Mouse (Mus musculus): Measurements from ENCODE around the gene Rbfox2. TPM values are rescaled to one million over a fixed set of nuclear protein-coding genes. Genes with fewer than 3 reads are reported as not detected.

The Rbfox2 gene
- total RNA-seq, 1 experiment from 2014 or later = 2.1 TPM

DNA sequence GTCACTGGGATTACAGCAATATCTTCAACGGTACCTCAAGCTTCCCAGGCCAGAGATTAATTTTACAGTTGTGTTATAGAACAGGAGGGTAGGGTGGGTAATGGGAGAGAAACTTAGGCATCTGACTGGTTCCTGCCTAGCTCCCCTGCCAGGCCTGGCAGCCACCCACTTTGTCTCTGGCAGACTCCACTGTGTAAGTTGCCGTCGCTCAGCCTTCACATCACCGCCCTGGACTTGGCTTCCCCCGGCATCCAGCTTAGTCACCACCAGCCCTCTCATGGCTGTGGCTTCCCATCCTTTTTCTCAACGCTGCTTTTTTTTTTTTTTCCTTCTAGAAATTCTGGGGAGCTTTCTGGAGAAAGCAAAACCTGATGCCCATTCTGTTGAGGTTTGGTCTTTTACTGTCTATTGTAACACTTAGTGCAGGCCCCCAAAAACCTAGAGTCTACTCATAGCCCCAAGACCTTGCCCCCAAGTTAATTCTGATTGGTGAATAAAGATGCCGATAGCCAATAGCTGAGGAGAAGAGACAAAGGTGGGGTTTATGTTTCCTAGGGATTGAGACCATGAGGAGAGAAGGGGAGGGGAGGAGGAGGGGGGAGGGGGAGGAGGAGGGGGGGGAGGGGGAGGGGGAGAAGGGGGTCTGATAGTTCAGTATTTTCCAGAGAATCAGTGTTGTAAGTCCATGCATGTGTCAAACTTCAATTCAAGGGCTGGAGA lies 25.6 kb upstream of the Rbfox2 start:
- no peak for ATAC-seq (replicated peaks; ENCODE audit: low read depth, poor library complexity, severe bottlenecking)

DNA sequence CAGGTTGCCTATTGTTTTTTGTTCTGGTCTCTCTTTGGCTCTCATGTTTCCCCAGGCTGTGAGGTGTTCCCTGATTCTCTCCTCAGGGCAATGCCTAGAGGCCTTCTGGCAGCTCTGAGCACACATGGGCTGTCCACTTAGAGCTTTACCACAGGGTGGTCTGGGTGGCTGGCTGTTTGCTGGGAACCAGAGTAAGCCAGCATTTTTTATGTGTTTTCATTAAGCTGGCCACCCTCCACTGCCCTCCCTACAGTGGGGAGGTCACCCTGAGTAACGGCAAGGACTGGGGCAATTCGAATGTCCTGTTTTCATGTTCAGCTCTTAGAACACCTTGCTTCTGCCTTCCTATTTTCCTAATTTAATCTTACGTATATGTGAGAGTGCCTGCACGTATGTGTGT lies 24.6 kb upstream of the Rbfox2 start:
- ATAC-seq (replicated peaks; ENCODE audit: low read depth, poor library complexity, severe bottlenecking) = no peak

DNA sequence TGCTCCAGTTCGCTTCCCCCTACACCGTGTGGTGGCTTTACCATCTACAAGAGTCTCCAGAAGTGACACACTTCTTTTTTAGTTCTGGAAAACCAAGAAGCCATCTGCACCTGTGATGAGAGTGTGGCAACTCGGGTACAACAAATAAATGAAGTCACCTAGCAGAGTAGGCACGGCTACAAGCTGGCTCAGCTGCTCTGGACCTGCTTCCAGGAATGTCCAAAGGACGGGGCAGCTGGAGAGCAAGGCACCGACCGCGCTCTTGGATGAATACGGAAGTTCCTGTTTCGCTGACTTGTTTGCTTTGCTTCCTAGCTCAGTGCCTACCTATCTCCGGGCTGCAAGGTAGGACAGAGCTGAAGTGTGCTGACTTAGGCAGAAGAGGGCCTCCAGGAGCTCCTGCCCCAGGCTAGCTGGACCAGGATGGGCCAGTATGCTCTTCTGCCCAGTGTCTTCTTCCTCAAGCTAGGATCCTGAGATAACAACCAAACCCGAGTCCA lies 22.9 kb upstream of the Rbfox2 start:
- ATAC-seq (replicated peaks; ENCODE audit: low read depth, poor library complexity, severe bottlenecking) = no peak

DNA sequence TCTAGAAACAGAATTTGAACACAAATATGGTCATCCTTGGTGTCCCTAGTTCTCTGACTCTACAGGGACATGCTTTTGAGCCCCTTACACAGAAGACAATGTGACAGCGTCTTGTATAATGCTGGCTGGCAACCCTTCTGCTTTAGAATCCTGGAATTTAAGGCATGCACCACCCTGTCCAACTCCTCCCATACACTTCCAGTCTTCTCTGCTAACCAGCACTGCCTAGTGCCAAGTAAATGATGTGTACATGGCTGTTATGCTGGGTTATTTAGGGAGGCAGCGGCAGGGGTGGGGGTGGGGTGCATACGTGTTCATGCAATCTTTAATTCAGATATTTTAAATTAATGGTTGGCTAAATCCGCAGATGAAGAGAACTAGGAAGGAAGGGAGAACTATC lies 19.6 kb upstream of the Rbfox2 start:
- no peak for ATAC-seq (replicated peaks; ENCODE audit: low read depth, poor library complexity, severe bottlenecking)

DNA sequence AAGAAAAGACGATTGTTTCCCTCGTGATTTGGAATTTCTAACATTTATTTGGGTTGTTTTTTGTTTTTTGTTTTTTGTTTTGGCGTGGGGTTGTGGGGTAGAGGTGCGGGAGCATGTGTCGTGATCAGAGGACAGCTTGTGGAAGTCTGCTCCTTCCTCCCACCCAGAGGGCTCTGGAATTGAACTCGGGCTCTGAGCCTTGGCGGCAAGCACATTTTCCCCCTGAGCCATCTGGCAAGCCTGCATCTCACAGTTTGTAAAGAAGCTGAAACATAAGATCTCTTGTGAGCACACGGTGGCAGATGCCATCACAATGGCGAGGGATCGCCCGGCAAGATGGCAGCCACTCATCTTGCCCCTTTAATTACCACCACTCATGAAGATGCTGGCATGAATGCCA lies 17.6 kb upstream of the Rbfox2 start:
- ATAC-seq (replicated peaks; ENCODE audit: low read depth, poor library complexity, severe bottlenecking) = no peak

DNA sequence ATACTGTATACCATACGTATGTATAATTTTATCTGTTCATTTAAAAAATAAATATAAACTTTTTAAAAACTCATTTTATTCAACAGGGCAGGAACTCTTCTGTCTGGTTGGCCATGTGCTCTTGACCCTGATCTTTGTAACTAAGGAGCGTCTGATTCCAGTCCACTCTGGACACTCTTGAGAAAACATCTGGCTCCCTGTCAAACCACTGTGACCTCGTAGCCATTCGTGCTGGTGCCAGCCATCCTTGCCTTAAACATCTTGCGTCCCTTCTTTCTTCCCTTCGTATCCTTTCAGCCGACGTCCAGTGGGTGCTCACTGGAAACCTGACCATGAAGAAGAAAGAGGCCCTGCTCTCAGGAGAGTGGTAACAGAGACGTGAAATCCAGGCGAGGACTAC lies 16.4 kb upstream of the Rbfox2 start:
- ATAC-seq (replicated peaks; ENCODE audit: low read depth, poor library complexity, severe bottlenecking) = no peak

DNA sequence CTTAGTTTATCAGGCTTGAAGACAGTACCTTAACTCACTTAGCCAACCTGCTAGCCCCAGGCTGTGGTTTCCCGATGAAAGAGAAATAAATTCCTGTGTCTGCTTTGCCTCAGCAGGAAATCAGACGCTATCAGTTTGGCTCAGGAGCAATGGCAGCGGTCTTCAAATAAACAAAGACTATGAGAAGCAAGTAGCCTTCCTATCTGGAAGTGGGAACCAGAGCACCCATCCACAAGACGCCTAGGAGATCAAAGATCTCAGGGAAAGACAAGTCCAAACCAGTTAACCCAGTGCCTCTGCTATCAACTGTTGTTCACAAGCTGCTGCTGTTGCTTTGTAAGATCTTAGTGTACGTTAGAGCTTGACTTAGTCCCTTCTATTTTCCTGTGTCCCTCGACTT lies 6.9 kb upstream of the Rbfox2 start:
- no peak for ATAC-seq (replicated peaks; ENCODE audit: low read depth, poor library complexity, severe bottlenecking)

DNA sequence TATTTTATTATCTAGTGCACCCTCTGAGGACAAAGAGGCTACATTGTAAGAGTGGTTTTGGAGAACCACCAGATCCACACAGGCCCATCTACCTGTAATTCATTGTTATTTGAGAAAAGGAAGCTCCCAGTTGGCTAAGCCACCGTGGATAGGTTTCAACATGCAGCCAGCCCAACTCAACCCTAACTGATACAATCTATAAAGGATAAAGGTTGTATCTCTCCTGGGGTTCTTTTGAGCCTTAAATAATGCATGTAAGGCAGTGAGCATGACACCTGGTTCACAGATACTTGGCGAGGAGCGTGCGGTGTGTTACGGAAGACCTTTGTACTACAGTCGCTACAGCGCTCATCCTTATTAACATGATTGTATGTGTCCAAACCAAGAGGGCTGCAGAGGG lies 6.0 kb upstream of the Rbfox2 start:
- ATAC-seq (replicated peaks; ENCODE audit: low read depth, poor library complexity, severe bottlenecking) = no peak

DNA sequence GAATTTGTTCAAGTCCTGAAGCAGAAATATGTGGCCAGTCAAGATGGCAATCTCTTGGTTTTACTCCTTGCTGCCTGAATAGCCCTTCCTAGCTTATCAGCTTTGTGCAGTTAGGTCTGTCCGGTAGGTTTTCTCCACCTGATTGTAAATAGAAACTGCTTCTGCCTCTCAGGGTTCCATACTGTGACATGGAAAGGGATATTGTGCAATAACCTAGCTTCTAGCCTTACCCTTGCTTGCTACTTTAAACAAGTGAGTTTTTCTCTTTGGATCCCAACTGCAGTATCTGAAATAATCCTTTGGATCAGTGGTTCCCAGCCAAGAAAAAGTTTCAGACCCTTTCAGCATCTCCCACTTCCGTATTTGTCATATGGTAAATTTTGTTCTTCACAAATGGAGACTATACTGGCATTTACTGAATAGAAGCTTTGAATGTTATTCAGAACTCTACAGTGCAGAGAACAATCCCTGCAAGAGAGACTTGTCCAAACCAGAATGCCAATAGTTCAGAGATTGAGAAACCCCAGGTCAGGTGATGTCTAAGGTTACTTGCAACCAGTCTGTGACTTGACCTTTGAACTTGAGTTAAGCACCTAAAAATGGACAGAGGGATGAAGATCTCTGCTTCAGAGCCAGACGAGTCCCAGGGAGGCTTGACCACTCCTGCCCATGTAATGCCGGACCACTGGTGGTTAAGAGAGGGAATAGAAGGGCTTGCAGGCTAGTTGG lies 1.1 kb upstream of the Rbfox2 start:
- ATAC-seq (replicated peaks; ENCODE audit: low read depth, poor library complexity, severe bottlenecking) = no peak

DNA sequence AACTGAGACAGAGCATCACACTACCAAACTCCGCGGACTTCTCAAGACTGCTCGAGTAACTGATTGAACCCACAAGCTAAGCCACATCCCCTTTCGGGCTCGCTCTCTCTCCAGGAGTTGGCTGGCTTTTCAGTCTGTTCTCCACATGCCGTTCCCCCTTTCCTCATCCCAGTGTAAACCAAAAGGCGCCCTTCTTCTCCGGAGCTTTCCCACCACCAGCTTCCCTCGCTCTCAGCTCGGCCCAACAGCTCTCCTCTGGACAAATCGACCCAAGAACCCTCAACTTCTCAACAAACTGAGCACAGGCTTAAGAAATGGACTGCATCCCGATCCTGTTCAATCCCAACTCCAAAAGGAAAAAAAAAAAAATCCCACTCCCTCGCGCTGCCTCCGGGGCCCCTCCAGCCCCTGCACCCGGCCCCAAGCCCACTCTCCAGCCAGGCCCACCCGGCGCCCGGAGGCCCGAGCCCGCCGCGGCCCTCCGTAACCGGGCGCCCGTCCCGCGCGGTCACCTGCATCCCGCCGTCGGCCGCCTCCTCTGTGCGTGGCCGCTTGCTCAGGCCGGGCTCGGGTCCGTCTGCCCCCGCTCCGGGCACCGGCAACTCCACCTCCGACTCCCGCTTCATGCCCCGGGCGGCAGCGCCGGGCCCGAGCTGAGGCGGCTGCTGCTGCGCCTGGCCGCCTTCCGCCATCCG lies 805 bp downstream of the Rbfox2 start:
- peak; percentile 64 for ATAC-seq (replicated peaks; ENCODE audit: low read depth, poor library complexity, severe bottlenecking)

DNA sequence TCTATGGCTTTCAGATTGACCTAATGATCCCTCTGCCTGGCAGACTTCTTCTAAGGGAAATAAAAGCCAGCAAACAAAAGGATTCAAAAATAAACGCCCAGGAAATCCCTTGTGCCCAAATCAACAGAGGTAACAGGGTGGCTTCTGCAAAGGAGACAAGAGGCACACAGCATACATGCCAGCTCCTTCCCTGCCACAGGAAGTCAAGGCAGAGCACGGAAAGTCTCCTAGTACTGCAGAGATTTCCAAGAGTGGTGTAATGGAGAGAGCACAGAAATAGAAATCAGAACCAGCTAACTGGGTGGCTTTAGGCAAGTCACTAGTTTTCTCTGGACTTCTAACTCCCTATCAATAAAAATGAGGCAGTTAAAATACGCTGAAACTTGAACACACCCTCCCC lies 1.8 kb downstream of the Rbfox2 start:
- no peak for ATAC-seq (replicated peaks; ENCODE audit: low read depth, poor library complexity, severe bottlenecking)

DNA sequence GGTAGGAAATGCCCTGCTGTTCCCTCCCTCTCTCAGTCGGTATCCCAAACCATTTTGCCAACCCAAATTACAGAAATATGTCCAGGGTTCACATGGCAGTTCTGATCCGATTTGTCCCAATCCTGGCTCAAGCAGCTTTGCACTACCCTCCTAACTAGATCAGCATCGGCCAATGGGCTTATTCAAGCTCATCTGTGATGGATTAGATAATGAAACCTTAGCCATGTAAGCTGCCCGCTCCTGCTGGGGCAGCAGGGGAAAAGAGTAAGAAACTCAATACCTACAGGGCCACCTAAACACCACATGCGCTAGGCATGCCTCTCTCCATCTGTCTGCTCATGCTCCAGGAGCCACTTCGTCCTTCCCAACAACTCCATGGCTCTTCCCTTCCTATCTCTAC lies 5.7 kb downstream of the Rbfox2 start:
- no peak for ATAC-seq (replicated peaks; ENCODE audit: low read depth, poor library complexity, severe bottlenecking)

DNA sequence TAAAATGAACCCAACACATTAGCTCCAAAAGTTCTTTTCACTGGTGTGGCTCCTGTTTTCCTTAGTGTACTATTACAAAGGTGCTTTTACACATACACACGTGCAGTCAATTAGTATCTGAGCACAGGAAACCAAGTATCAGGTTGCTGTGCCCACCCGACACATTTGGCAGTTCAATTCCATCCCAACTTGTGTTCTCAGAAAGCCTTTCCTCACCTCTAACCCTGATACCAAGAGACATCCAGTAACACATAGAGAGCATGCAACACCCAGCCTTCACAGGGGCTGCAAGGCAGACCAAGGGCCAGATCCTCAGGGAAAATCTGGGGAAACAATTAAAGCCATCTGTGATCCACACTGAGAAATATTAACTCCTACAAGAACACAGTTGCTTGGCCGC lies 8.2 kb downstream of the Rbfox2 start:
- ATAC-seq (replicated peaks; ENCODE audit: low read depth, poor library complexity, severe bottlenecking) = no peak

DNA sequence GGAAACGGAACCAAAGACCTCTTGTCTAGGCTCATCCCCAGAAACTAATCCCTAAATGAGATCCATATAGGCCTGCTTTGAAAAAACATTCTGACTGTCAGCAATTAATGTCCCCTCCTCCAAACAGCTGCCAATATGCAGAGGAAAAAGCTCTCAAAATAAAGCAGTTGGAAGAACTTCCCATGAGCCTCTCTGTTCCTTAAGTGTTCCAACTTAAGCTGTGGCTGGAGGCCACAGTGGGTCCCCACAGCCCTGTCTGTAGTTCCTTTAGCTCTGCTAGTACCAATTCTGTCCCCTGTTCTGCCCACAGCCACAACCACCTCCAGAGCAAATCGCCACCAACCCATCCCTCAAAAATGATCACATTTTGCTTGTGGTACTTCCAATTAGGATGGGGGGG lies 10.2 kb downstream of the Rbfox2 start:
- no peak for ATAC-seq (replicated peaks; ENCODE audit: low read depth, poor library complexity, severe bottlenecking)

DNA sequence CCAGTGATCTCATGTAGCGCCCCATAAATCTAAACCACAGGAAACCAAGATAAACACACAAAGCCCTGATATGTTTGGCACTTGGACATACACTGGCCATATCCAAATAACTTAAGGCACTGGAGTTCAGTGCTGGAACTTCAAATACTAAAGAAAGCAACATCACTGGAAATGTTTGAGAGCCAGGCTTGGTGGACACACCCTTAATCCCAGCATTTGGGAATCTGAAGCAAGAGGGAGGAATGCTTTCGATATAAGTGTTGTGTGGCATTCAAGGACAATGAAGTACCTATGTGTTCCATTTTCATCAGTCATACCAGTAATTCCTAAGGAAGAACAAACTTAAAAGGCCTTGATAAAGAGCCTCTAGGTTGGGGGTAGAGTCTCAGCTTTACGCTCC lies 13.3 kb downstream of the Rbfox2 start:
- no peak for ATAC-seq (replicated peaks; ENCODE audit: low read depth, poor library complexity, severe bottlenecking)

DNA sequence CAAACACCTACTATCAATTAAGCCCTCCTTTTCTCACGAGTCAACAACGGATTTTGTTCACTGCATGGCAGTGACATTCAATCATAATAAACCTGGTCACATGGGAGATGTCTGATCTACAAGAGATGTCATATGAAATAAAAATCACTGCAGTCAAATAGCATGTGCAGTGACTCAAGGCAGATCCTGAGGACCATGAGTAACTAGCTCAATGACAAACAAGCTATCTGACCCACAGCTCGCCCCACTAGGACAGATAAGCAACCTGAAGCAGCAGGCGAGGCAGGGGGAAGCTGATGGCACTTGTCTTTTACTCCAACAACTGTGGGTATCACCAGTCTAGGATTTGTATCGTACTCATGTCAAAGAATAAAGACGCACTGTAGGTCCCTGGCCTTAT lies 14.4 kb downstream of the Rbfox2 start:
- no peak for ATAC-seq (replicated peaks; ENCODE audit: low read depth, poor library complexity, severe bottlenecking)

DNA sequence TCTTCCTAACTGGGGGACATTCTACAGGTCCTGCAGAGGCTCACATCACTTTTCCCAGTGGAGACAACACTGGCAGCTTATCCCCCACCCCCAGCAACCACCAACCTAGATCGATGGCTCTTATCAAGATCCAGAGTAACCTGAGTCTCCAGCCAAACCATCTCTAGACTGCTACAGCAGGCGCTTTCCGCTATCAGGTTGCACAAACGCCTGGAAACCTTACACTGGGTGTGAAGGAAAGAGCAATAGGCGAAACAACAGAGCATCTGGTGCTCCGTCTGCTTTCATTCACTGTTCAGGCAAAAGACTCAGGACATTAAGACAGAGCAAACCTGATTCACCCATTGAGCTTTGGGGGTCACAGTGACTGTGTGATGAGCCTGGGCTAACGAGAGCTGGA lies 15.3 kb downstream of the Rbfox2 start:
- ATAC-seq (replicated peaks; ENCODE audit: low read depth, poor library complexity, severe bottlenecking) = no peak

DNA sequence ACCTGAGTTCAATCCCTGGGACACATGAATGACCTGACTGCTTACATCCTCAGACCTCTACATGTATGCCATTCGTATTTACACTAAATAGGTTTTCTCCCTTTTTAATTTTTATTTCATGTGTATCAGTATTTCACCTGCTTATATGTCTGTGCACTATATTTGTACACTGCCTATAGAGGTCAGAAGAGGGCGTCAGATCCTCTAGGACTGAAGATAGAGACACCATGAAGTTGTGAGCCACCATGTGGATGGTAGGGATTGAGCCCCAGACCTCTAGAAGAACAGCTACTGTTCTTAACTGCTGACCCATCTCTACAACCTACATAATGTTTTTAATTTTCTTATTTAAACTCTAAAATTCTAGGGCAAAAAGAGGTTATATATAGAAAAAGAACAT lies 16.5 kb downstream of the Rbfox2 start:
- no peak for ATAC-seq (replicated peaks; ENCODE audit: low read depth, poor library complexity, severe bottlenecking)

DNA sequence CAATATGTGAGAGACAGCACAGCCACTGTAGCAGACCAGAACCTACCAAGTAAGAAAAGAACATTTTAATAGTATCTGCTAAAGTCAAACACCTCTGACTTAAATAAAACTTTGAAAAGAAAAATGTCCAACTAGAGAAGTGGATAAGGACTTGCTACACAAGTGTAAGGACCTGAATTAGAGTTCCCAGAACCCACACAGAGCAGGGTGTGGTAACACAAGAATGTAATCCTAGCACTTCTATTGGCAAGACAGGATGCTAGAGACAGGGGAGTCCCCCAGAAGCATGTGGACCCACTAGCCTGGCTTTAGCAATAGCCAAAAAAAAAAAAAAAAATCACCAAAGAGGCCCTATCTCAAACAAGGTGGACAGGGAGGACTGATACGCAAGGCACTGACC lies 26.7 kb downstream of the Rbfox2 start:
- ATAC-seq (replicated peaks; ENCODE audit: low read depth, poor library complexity, severe bottlenecking) = no peak

DNA sequence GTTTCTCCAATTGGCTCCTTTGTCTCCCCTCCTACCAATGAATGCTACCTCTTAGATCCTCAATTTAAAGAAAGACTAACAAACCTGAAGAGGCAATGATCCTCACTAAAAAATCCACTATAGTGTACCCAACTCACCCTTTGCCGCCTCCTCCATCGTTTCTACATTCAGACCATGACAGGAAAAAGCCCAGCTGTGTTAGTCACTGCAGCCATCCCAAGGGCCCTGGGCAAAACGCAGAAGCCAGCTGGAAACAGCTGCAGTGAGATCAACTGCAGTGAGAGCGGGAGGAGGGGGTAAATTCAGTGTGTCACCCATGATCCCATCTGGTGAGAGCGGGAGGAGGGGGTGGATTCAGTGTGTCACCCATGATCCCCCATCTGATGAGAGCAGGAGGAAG lies 28.0 kb downstream of the Rbfox2 start:
- no peak for ATAC-seq (replicated peaks; ENCODE audit: low read depth, poor library complexity, severe bottlenecking)
